Mouse (Mus musculus) bone marrow, adult 2 months (tissue): ENCODE results near the gene Gm10153.
"Not testable (repeated sequence)": the region's sequence is repeated elsewhere in the genome, so short reads cannot be mapped to it uniquely, and the experiment has no call there.

Experiments
- CTCF ChIP-seq: fragments of 200-500 bp; IDR thresholded peaks from 2 replicates; pipeline ENCODE4 v1.5.1; 2011; ENCODE audit warnings: low read length, control low read depth; ENCODE audit not compliant: control insufficient read depth, insufficient read depth
- POLR2A ChIP-seq: fragments of 200-500 bp; IDR thresholded peaks from 2 replicates; pipeline ENCODE4 v1.6.1; 2011; ENCODE audit warnings: low read depth, mild to moderate bottlenecking, control low read depth, low read length, borderline replicate concordance; ENCODE audit not compliant: control insufficient read depth

DNA sequence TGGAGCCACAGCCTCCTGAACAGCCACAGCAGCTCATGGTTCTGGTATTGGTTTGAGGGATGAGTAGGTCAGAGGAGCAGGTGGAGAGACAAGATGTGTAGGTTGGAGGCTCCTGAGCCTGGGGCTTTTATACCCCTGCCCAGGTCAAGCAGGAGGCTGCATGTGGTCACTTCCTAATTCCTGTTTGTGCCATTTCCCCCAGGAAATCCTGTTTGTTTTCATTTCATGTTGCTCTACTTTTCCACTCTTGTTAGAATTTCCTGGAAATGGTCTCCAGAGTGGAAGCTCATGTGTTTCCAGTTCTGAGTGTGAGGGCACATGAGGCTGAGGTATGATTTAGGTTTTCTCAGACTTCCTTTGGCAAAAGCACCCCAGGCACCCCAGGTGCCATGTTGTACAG lies 14.3 kb downstream of the Gm10153 start, which contains the start of gene Krtap5-2:
- not testable (repeated sequence) for TF ChIP-seq POLR2A, CTCF
